Mouse (Mus musculus) forebrain, embryonic 14.5 days (tissue): ENCODE data around the gene Ccdc62. TPM values are rescaled to one million over a fixed set of nuclear protein-coding genes. Genes with fewer than 3 reads are reported as not detected.

ENCODE experiments used
- ATAC-seq: fragments of 200-750 bp; cut with Nextera tagmentation; 2 replicates; pipeline ENCODE4 v1.8.0; 2017; ENCODE audit warnings: mild to moderate bottlenecking, moderate library complexity
- DNase-seq: peaks from one replicate; pipeline ENCODE4 v3.0.0-alpha.2; 2015; ENCODE audit warnings: low spot score
- H3K27ac ChIP-seq: fragments of 300-500 bp; sonication (generic); 2 replicates; pipeline ENCODE4 v1.5.1; 2014; ENCODE audit warnings: low read depth, mild to moderate bottlenecking, control low read depth, low read length, moderate library complexity
- H3K27me3 ChIP-seq: fragments of 300-500 bp; sonication (generic); replicated peaks from 2 replicates; pipeline ENCODE4 v1.6.1; 2014; ENCODE audit warnings: low read length, control low read depth, mixed read lengths; ENCODE audit not compliant: control insufficient read depth, insufficient read depth
- H3K36me3 ChIP-seq: fragments of 300-500 bp; sonication (generic); 2 replicates; pipeline ENCODE4 v1.6.1; 2014; ENCODE audit warnings: low read length, control low read depth; ENCODE audit not compliant: control insufficient read depth, insufficient read depth
- H3K4me1 ChIP-seq: fragments of 300-500 bp; sonication (generic); 2 replicates; pipeline ENCODE4 v1.6.1; 2014; ENCODE audit warnings: antibody characterized with exemption, low read length, control low read depth; ENCODE audit not compliant: control insufficient read depth, insufficient read depth
- H3K4me2 ChIP-seq: fragments of 300-500 bp; sonication (generic); 2 replicates; pipeline ENCODE4 v1.6.1; 2014; ENCODE audit warnings: mild to moderate bottlenecking, control low read depth, low read length
- H3K4me3 ChIP-seq: fragments of 300-500 bp; sonication (generic); 2 replicates; pipeline ENCODE4 v1.5.1; 2014; ENCODE audit warnings: low read depth, low read length, control low read depth
- H3K9ac ChIP-seq: fragments of 300-500 bp; sonication (generic); 2 replicates; pipeline ENCODE4 v1.6.1; 2014; ENCODE audit warnings: mild to moderate bottlenecking, low read length, control low read depth, moderate library complexity
- H3K9me3 ChIP-seq: fragments of 300-500 bp; sonication (generic); replicated peaks from 2 replicates; pipeline ENCODE4 v1.6.1; 2016; ENCODE audit warnings: low read length, control low read depth, mixed read lengths; ENCODE audit not compliant: control insufficient read depth
- WGBS: fragments of 180-500 bp; shearing (Covaris S2); extraction: QIAGEN DNeasy Blood & Tissue Kit; methylation state at CpG from one replicate; pipeline ENCODE4 v1.1.7; 2014; 5-methylcytosine and 5-hydroxymethylcytosine counted together
- polyA plus RNA-seq: library from polyadenylated mRNA; unstranded; fragments of >200 nt; fragmentation: Nextera tagmentation; extraction: Ambion mirVana; gene quantifications from 2 replicates; pipeline ENCODE4 v1.2.1, GENCODE M21; 2014

The Ccdc62 gene
- polyA plus RNA-seq, 1 experiment from 2014 or later: 5.3 TPM

DNA sequence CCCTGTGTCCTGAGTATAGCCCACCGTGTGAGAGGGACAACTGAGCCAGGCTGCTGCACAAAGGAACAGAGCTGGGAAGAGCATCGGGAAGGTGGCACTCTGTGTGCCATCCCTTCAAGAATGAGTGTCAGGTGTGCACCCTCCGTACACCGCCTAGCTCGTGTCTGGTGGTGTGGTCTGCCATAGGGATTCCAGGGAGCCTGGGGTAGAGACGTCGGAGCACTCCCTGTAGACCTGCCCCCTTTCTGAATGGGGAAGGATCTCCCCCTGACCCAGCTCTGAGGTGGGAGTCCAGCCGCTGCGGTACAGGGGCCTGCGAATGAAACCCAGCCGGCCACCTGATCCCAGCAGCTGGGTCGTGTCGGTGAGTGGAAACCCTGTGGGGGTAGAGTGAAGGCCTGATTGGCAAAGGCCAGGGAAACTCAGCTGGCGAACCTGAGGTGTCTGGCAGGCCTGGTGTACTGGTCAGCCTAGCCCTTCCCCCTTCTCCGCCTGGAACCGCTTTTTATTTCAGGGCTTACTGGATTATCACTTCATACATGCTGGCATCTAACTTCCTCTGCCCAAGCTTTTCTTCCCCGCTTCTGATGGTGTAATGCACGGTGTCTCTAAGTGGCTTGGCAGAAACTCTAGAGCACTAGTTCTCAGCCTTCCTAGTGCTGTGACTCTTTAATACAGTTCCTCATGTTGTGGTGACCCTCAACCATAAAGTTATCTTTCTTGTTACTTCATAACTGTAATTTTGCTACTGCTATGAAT lies 48.9 kb downstream of the Ccdc62 start:
- DNase-seq: no peak
- Histone ChIP-seq H3K27ac (no peak overlapping the region), H3K4me3 (no peak overlapping the region), H3K27me3 (no peaks in the 10 kb centered on the region), H3K9me3 (no peaks in the 10 kb centered on the region), H3K9ac (no peak overlapping the region), H3K36me3 (no peaks in the 10 kb centered on the region), H3K4me1 (peaks cover 5% of the 10 kb centered on the region; the same call in 1 of the 2 replicates), H3K4me2 (no peak overlapping the region)
- 84% methylated on average over 18 of the region's 18 CpGs for whole genome bisulfite sequencing
- no peak for ATAC-seq

DNA sequence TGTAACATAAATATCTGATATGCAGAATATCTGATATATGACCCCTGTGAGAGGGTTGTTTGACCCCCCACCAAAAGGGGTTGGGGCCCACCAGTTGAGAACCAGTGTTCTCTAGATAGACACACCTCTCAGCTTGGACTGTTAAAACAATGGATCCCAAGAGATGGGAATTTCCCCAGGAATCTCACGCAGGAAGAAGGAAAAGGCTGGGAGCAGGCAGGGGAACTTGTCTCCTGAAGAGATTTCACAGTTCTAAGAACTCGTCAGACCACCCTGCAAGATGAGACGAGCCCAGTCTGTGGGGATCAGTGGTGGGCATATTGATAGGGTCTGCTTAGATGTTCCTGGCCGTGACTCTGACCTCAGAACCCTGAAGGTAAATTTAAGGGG lies 49.5 kb downstream of the Ccdc62 start:
- no peak for DNase-seq
- H3K27ac ChIP-seq: no peak overlapping the region
- H3K9me3 ChIP-seq: no peaks in the 10 kb centered on the region
- H3K4me2 ChIP-seq: no peak overlapping the region
- 69% methylated on average over 4 of the region's 4 CpGs for WGBS
- no peaks in the 10 kb centered on the region for H3K4me1 ChIP-seq
- no peak overlapping the region for H3K4me3 ChIP-seq
- no peaks in the 10 kb centered on the region for H3K36me3 ChIP-seq
- H3K9ac ChIP-seq: no peak overlapping the region
- no peak for ATAC-seq
- H3K27me3 ChIP-seq: no peaks in the 10 kb centered on the region

DNA sequence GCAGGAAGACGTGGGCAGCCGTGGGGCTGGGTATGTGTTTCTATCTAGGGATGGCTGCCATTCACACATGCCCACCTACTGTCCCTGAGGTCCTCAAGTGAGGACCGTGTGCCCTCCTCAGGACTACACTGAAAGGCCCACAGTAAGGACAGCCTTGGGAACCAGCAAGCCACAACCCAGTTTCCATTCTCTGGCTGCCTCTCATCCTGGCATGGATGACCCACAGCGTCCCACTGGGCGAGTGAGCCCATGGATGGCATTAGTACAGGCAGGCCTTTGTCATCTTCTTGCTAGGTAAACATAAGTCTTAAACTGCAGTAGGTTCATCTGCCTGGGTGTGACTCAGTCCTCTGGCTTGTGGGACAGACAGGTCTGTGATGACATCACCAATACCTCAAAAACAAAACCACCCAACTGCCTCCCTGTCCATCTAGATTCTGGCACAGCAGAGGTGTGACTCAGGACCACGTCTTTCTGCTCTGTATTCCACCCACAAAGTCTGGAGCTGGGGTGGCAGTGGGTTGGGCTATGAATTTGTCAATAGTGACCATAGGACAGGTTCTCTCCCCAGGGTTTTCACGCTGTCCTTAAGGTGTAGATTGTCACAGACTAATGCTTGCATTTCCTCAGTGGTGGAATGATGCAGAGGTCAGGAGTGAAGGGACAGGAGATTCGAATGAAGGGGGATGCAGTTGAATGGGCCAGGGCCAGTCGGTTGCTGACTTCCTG lies 50.2 kb downstream of the Ccdc62 start:
- DNase-seq (no peak), ATAC-seq (no peak)
- no peaks in the 10 kb centered on the region for H3K27me3 ChIP-seq
- no peak overlapping the region for H3K27ac ChIP-seq
- no peaks in the 10 kb centered on the region for H3K4me1 ChIP-seq
- no peaks in the 10 kb centered on the region for H3K36me3 ChIP-seq
- no peak overlapping the region for H3K9ac ChIP-seq
- no peak overlapping the region for H3K4me2 ChIP-seq
- WGBS: 82% methylated on average over 9 of the region's 9 CpGs
- no peaks in the 10 kb centered on the region for H3K9me3 ChIP-seq
- H3K4me3 ChIP-seq: no peak overlapping the region

DNA sequence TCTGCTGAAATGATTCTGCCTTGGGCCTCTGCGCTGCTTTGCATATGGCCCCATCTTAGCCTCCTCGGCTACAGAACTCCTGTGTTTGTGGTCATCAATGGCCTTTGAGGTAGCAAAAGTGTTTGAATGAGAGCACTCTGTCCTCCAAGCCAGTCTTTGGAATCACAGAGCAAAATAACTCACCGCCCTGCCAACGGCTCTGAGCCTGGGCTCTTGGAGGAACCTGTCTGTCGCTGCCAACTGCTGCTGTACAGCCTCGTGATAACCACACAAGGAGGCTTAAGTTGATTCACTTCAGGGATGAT lies 50.7 kb downstream of the Ccdc62 start:
- Histone ChIP-seq H3K9ac (no peak overlapping the region), H3K36me3 (no peaks in the 10 kb centered on the region), H3K27ac (no peak overlapping the region), H3K4me3 (no peak overlapping the region), H3K4me2 (no peak overlapping the region), H3K4me1 (no peaks in the 10 kb centered on the region), H3K9me3 (no peaks in the 10 kb centered on the region), H3K27me3 (no peaks in the 10 kb centered on the region)
- DNase-seq (no peak), ATAC-seq (no peak)
- WGBS: 74% methylated on average over 6 of the region's 6 CpGs

DNA sequence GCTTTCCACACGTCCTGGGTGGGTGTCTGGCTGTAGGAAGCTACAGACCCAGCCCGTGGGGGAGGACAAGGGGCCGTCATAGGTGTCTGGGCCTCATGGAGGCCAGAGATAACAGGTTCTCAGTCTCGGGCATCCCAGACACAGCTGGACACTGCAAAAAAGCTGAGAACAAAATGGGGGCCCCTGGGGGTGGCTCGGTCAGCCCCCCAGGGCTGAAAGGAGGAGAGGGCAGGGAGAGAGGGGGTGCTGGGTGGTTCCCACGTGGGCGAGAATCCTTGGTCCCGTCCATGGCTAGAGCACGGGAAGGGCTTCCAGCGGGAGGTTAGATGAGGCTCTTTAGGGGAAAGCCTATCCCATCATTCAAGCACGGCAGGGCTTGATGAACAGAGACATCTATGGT lies 52.4 kb downstream of the Ccdc62 start:
- Histone ChIP-seq H3K4me3 (no peak overlapping the region), H3K27ac (no peak overlapping the region), H3K9ac (no peak overlapping the region), H3K9me3 (no peaks in the 10 kb centered on the region), H3K36me3 (no peaks in the 10 kb centered on the region), H3K27me3 (no peaks in the 10 kb centered on the region), H3K4me1 (no peaks in the 10 kb centered on the region), H3K4me2 (no peak overlapping the region)
- ATAC-seq: no peak
- 82% methylated on average over 11 of the region's 11 CpGs for WGBS
- DNase-seq: no peak

DNA sequence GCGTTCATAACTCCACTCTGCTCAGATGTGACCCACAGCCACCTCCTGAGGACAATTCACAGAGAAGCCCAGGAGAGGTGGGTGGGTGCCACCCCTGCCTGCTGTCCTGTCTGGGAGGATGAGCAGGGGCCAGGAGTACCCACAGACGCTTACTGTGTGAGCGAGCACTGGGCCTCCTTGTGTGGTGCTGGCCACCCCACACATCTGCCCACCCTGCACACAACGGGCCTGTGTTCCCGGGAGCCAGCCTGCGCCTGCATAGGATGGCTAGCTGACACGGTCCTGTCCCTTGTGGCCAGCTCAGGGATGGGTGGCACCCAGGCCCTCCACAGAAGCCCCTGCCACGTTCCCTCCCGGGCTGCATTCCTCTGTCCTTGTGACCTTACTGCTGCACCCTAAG lies 55.0 kb downstream of the Ccdc62 start:
- DNase-seq (no peak), ATAC-seq (no peak)
- H3K4me2 ChIP-seq: no peak overlapping the region
- no peaks in the 10 kb centered on the region for H3K4me1 ChIP-seq
- 85% methylated on average over 9 of the region's 9 CpGs for WGBS
- no peak overlapping the region for H3K9ac ChIP-seq
- no peaks in the 10 kb centered on the region for H3K9me3 ChIP-seq
- peaks cover 4% of the 10 kb centered on the region; the same call in 1 of the 2 replicates for H3K36me3 ChIP-seq
- no peaks in the 10 kb centered on the region for H3K27me3 ChIP-seq
- no peak overlapping the region for H3K27ac ChIP-seq
- H3K4me3 ChIP-seq: no peak overlapping the region

DNA sequence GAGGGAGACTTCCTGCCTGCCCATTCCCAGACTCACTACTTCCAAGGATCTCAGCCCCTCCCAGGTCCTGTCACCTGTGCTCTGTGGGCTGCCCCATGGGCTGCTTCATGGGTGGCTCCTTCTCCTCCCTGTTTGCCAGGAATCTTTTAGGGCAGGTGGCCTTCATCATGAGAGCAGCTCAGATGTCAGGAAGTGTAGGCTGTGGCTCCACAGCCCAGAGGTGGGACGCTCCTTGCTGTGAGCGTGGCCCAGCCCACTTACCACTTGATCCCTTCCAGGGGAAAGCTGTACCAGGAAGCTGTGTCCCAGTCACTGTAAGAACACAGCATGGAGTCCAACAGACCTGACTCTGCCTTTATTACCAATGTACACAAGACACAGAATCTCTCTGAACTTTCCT lies 56.4 kb downstream of the Ccdc62 start:
- ATAC-seq (no peak), DNase-seq (no peak)
- H3K4me3 ChIP-seq: no peak overlapping the region
- no peaks in the 10 kb centered on the region for H3K27me3 ChIP-seq
- H3K4me2 ChIP-seq: no peak overlapping the region
- H3K27ac ChIP-seq: no peak overlapping the region
- no peaks in the 10 kb centered on the region for H3K9me3 ChIP-seq
- 95% methylated on average over 2 of the region's 2 CpGs for WGBS
- peaks cover 4% of the 10 kb centered on the region; the same call in 1 of the 2 replicates for H3K36me3 ChIP-seq
- no peaks in the 10 kb centered on the region for H3K4me1 ChIP-seq
- no peak overlapping the region for H3K9ac ChIP-seq

DNA sequence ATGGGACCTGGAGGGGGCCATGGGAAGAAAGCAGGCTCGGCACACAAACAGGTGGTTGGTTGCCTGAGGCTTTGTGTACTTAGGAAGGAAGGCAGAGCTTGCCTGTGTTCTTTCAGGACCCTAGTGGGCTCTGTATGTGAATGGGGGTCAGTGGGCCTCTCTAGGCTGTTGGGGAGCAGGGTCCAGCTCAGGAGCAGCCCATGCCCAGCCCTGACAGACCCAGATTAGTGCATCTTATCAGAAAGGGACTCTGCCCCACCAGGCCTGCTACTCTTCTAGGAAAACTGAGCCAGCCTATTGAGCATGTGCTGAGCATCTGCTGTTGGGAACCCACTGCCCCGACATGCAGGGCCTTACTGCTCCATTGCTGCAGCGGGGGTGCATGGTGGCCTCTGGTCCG lies 57.0 kb downstream of the Ccdc62 start:
- no peak overlapping the region for H3K4me2 ChIP-seq
- no peak overlapping the region for H3K9ac ChIP-seq
- no peak overlapping the region for H3K4me3 ChIP-seq
- DNase-seq: no peak
- H3K4me1 ChIP-seq: no peaks in the 10 kb centered on the region
- no peaks in the 10 kb centered on the region for H3K9me3 ChIP-seq
- ATAC-seq: no peak
- H3K36me3 ChIP-seq: peaks cover 8% of the 10 kb centered on the region; the same call in 1 of the 2 replicates
- no peak overlapping the region for H3K27ac ChIP-seq
- 79% methylated on average over 4 of the region's 4 CpGs for WGBS
- H3K27me3 ChIP-seq: no peaks in the 10 kb centered on the region
